Mouse (Mus musculus) heart, postnatal 0 days (tissue): ENCODE measurements around the gene Cnfn. TPM values are rescaled to one million over a fixed set of nuclear protein-coding genes. Genes with fewer than 3 reads are reported as not detected.

Experiments used
- ATAC-seq: fragments of 200-750 bp; cut with Nextera tagmentation; 2 replicates; pipeline ENCODE4 v1.8.0; 2017; ENCODE audit warnings: low read depth, moderate number of reproducible peaks, moderate library complexity; ENCODE audit not compliant: insufficient read depth
- DNase-seq: peaks from one replicate; pipeline ENCODE4 v3.0.0-alpha.2; 2016; ENCODE audit warnings: low spot score
- H3K27ac ChIP-seq: fragments of 300-500 bp; sonication (generic); 2 replicates; pipeline ENCODE4 v1.5.1; 2014; ENCODE audit warnings: low read depth, mild to moderate bottlenecking
- H3K27me3 ChIP-seq: fragments of 300-500 bp; sonication (generic); 2 replicates; pipeline ENCODE4 v1.6.1; 2014; ENCODE audit warnings: low read length, mixed read lengths; ENCODE audit not compliant: control insufficient read depth, insufficient read depth
- H3K36me3 ChIP-seq: fragments of 300-500 bp; sonication (generic); replicated peaks from 2 replicates; pipeline ENCODE4 v1.6.1; 2014; ENCODE audit warnings: low read length, mixed read lengths; ENCODE audit not compliant: control insufficient read depth, insufficient read depth
- H3K4me1 ChIP-seq: fragments of 300-500 bp; sonication (generic); 2 replicates; pipeline ENCODE4 v1.6.1; 2014; ENCODE audit warnings: antibody characterized with exemption; ENCODE audit not compliant: control insufficient read depth, insufficient read depth
- H3K4me2 ChIP-seq: fragments of 300-500 bp; sonication (generic); 2 replicates; pipeline ENCODE4 v1.6.1; 2014; ENCODE audit warnings: low read depth, mild to moderate bottlenecking, low read length, moderate library complexity
- H3K4me3 ChIP-seq: fragments of 300-500 bp; sonication (generic); 2 replicates; pipeline ENCODE4 v1.5.1; 2014; ENCODE audit warnings: low read depth, low read length
- H3K9ac ChIP-seq: fragments of 300-500 bp; sonication (generic); replicated peaks from 2 replicates; pipeline ENCODE4 v1.6.1; 2014; ENCODE audit warnings: low read depth, low read length, mixed read lengths
- H3K9me3 ChIP-seq: fragments of 300-500 bp; sonication (generic); replicated peaks from 2 replicates; pipeline ENCODE4 v1.6.1; 2016; ENCODE audit warnings: low read length; ENCODE audit not compliant: control insufficient read depth
- CTCF ChIP-seq: IDR thresholded peaks from 2 replicates; pipeline ENCODE4 v1.5.1; 2016; ENCODE audit warnings: antibody characterized with exemption, control low read depth, low read depth
- EP300 ChIP-seq: IDR thresholded peaks from 2 replicates; pipeline ENCODE4 v1.6.1; 2016; ENCODE audit warnings: antibody characterized with exemption, low read depth
- WGBS: fragments of 180-500 bp; shearing (Covaris S2); extraction: QIAGEN DNeasy Blood & Tissue Kit; methylation state at CpG from one replicate; pipeline ENCODE4 v1.1.7; 2014; 5-methylcytosine and 5-hydroxymethylcytosine counted together
- polyA plus RNA-seq: library from polyadenylated mRNA; unstranded; fragments of >200 nt; fragmentation: Nextera tagmentation; extraction: Ambion mirVana; gene quantifications from 2 replicates; pipeline ENCODE4 v1.2.1, GENCODE M21; 2015
- total RNA-seq: library from RNA; depleted of rRNA; stranded (reverse); fragments of >200 nt; gene quantifications from 2 replicates; pipeline ENCODE4 v1.2.3, GENCODE M21; 2014; ENCODE audit warnings: low replicate concordance

Gene Cnfn
- total and polyA plus RNA-seq, 2 experiments from 2014 or later = not detected

DNA sequence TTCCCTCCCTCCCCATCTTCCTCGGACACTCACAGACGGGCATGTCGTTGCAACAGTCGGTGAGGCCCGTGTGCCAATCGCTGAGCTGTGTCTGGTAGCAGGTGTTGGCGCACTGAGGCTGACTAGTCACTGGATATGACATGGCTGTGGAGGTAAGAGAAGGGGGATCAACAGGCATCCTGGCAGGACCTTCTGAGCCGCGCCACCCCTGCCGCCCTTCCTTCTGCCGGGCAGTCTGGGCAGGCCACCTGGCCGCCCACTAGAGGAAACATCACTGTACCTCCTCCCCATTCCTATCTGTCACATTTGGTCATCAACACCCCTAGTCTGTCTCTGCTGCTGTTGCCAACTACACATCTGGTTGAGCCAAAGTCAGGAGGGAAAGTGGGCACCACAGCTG, 1.2 kb downstream of the Cnfn start:
- H3K9me3 ChIP-seq = no peaks in the 10 kb centered on the region
- peaks cover 11% of the 10 kb centered on the region; the same call in 1 of the 2 replicates for H3K36me3 ChIP-seq
- no peak overlapping the region for H3K4me2 ChIP-seq
- H3K27me3 ChIP-seq = peaks cover 40% of the 10 kb centered on the region
- H3K9ac ChIP-seq = no peak overlapping the region
- H3K27ac ChIP-seq = no peak overlapping the region
- TF ChIP-seq EP300 = no peak
- no peak for TF ChIP-seq CTCF
- DNase-seq (no peak), ATAC-seq (no peak)
- WGBS = 18% methylated on average over 12 of the region's 12 CpGs
- no peak overlapping the region for H3K4me3 ChIP-seq
- no peaks in the 10 kb centered on the region for H3K4me1 ChIP-seq

DNA sequence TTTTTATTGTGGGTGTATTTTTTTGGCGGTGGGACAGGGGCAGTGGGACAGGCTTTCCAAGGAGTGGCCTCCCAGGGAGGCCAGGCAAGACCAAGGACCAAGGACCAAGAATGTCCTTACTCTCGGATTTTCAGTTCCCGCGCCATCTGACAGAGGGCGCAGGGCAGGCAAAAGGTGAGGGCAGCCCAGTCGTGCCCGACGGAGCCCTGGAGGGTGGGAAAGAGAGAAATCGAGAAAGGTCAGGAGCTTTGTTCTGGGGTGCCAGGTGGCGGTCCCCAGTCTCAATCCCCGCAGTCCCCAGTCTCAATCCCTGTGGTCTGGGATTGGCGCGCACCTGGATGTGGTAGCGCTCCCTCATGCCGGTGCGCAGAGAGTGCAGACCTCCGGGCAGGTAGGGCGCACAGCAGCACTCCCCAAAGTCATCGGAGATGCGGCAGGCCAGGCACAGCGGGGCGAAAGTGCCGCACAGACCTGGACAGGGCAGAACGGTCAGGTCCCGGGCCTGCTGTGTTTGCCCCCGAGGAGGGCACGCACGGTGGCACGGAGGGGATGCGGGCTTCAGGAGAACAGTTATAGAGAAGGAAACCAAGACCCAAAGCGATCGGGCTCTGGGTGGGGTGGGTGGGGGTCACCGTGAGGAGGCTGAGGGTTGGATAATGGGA, 1.8 kb downstream of the Cnfn start:
- Histone ChIP-seq H3K4me3 (0 out of 2 replicates have a peak overlapping the region, but pooled peaks have one; percentile 12), H3K27ac (no peak overlapping the region), H3K4me1 (no peaks in the 10 kb centered on the region), H3K36me3 (peaks cover 14% of the 10 kb centered on the region; the same call in 1 of the 2 replicates), H3K27me3 (peaks cover 40% of the 10 kb centered on the region), H3K9me3 (no peaks in the 10 kb centered on the region), H3K4me2 (no peak overlapping the region; the same call in 1 of the 2 replicates), H3K9ac (no peak overlapping the region)
- ATAC-seq = no peak
- TF ChIP-seq CTCF (peak; percentile 62), EP300 (no peak)
- DNase-seq = no peak
- WGBS = 1% methylated on average over 33 of the region's 33 CpGs

DNA sequence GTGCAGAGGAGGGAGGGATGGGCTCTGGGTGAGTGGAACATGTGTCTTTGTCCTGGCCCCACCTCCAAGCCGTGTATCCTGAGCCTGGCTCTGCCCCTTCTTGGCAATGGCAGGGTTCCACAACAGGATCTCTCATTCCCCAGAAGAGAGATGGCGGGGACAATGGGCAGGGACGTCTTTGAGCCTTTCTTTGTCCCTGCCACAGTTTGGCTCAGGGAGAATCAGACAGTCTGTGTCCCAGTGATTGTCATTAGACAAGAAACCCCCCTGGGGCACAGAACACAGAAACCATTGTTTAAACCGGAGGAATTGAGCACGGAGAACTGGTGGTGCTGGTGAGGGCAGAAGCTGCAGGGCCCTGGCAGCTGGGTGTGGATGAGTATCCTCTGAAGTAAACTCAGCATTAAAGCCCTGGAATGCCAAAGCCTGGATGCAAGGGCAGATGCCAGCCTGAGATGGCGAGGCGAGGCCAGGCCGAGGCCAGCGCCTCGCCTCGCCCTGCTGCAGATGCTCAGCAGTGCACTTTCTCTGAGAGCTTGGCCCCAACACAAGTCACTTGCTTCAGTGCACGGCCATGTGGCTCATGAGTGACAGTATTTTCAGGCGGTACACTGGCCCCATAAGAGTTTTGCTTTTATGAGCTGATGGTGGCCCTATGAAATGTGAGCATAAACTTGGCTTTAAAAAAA, 3.4 kb downstream of the Cnfn start:
- Histone ChIP-seq H3K27me3 (peaks cover 40% of the 10 kb centered on the region), H3K36me3 (peaks cover 15% of the 10 kb centered on the region; the same call in 1 of the 2 replicates), H3K4me1 (no peaks in the 10 kb centered on the region), H3K4me2 (no peak overlapping the region), H3K4me3 (no peak overlapping the region), H3K27ac (no peak overlapping the region), H3K9ac (no peak overlapping the region), H3K9me3 (no peaks in the 10 kb centered on the region)
- 50% methylated on average over 13 of the region's 13 CpGs for WGBS
- no peak for ATAC-seq
- TF ChIP-seq EP300 = no peak
- TF ChIP-seq CTCF = no peak
- DNase-seq = no peak

- ATAC-seq = no peak
These were observed 5.9 kb downstream of the Cnfn start for GRCm38 (mm10) chr7:25363632-25364031.

GRCm38 (mm10) chr7:25363151-25363550, 6.4 kb downstream of the Cnfn start:
- Histone ChIP-seq H3K4me3 (no peak overlapping the region), H3K27me3 (peaks cover 18% of the 10 kb centered on the region), H3K27ac (no peak overlapping the region), H3K4me2 (no peak overlapping the region), H3K4me1 (0 out of 2 replicates have a peak, but pooled peaks cover 6% of the 10 kb centered on the region), H3K9ac (no peak overlapping the region), H3K36me3 (peaks cover 28% of the 10 kb centered on the region; the same call in 1 of the 2 replicates), H3K9me3 (no peaks in the 10 kb centered on the region)
- TF ChIP-seq EP300 (no peak), CTCF (peak; percentile 21; the same call in 1 of the 2 replicates)
- 83% methylated on average over 19 of the region's 19 CpGs for WGBS
- ATAC-seq = no peak
- DNase-seq = no peak

More at GRCm38 (mm10) chr7:25363632-25364031, 5.9 kb downstream of the Cnfn start:
- TF ChIP-seq CTCF (no peak), EP300 (no peak)
- Histone ChIP-seq H3K27ac (no peak overlapping the region), H3K4me1 (0 out of 2 replicates have a peak, but pooled peaks cover 2% of the 10 kb centered on the region), H3K9me3 (no peaks in the 10 kb centered on the region), H3K4me2 (no peak overlapping the region), H3K4me3 (no peak overlapping the region), H3K27me3 (peaks cover 23% of the 10 kb centered on the region), H3K36me3 (peaks cover 28% of the 10 kb centered on the region; the same call in 1 of the 2 replicates), H3K9ac (no peak overlapping the region)
- 90% methylated on average over 17 of the region's 17 CpGs for WGBS
- no peak for DNase-seq
